Mouse (Mus musculus) forebrain, embryonic 10.5 days (tissue): ENCODE measurements at regions not wholly inside any gene's neighbourhood (a gene's known extent, or its start where the extent isn't known, plus 50 kb on each side); places are given as distances from the start of the nearest gene placed in this dataset.
A peak's percentile ranks its signal among the peaks of the same experiment; 100 is the strongest.

Experiments used
- DNase-seq: peaks from one replicate; pipeline ENCODE4 v3.0.0-alpha.2; 2017; ENCODE audit warnings: low spot score; ENCODE audit errors: extremely low spot score
- H3K27ac ChIP-seq: fragments of 300-500 bp; sonication (generic); 2 replicates; pipeline ENCODE4 v1.5.1; 2016; ENCODE audit warnings: mild to moderate bottlenecking
- H3K27me3 ChIP-seq: fragments of 300-500 bp; sonication (generic); 2 replicates; pipeline ENCODE4 v1.6.1; 2016; ENCODE audit warnings: mild to moderate bottlenecking; ENCODE audit not compliant: poor library complexity, severe bottlenecking
- H3K36me3 ChIP-seq: fragments of 300-500 bp; sonication (generic); replicated peaks from 2 replicates; pipeline ENCODE4 v1.6.1; 2016; ENCODE audit warnings: mild to moderate bottlenecking, moderate library complexity
- H3K4me1 ChIP-seq: fragments of 300-500 bp; sonication (generic); 2 replicates; pipeline ENCODE4 v1.6.1; 2016
- H3K4me3 ChIP-seq: fragments of 300-500 bp; sonication (generic); 2 replicates; pipeline ENCODE4 v1.5.1; 2016; ENCODE audit warnings: mild to moderate bottlenecking, moderate library complexity
- H3K9me3 ChIP-seq: fragments of 300-500 bp; sonication (generic); 2 replicates; pipeline ENCODE4 v1.6.1; 2016; ENCODE audit warnings: mild to moderate bottlenecking, moderate library complexity
- WGBS: fragments of 180-500 bp; shearing (Covaris S2); methylation state at CpG from one replicate; pipeline ENCODE4 v1.1.7; 2016; 5-methylcytosine and 5-hydroxymethylcytosine counted together

- Histone ChIP-seq H3K36me3 (no peaks in the 10 kb centered on the region), H3K4me1 (peaks cover 30% of the 10 kb centered on the region), H3K27ac (no peak overlapping the region), H3K4me3 (no peak overlapping the region), H3K27me3 (peaks cover 14% of the 10 kb centered on the region), H3K9me3 (no peaks in the 10 kb centered on the region)
- WGBS = 91% methylated on average over 13 of the region's 13 CpGs
- no peak for DNase-seq
Measured at GRCm38 (mm10) chr10:111666963-111667362, 160.9 kb downstream of the Phlda1 start.

- H3K36me3 ChIP-seq = no peaks in the 10 kb centered on the region
- H3K9me3 ChIP-seq = no peaks in the 10 kb centered on the region
- peaks cover 42% of the 10 kb centered on the region for H3K4me1 ChIP-seq
- no peak for DNase-seq
- 91% methylated on average over 1 of the region's 1 CpGs for WGBS
- H3K27me3 ChIP-seq = peaks cover 14% of the 10 kb centered on the region; the same call in 1 of the 2 replicates
- 0 out of 2 replicates have a peak overlapping the region, but pooled peaks have one; percentile 51 for H3K27ac ChIP-seq
- no peak overlapping the region for H3K4me3 ChIP-seq
Measured at GRCm38 (mm10) chr10:111668639-111669038, 162.6 kb downstream of the Phlda1 start.

GRCm38 (mm10) chr10:111669658-111670057 is 163.6 kb downstream of the Phlda1 start:
- H3K27ac ChIP-seq = peak overlapping the region; percentile 51
- H3K4me3 ChIP-seq = no peak overlapping the region
- no peaks in the 10 kb centered on the region for H3K9me3 ChIP-seq
- H3K4me1 ChIP-seq = peaks cover 45% of the 10 kb centered on the region
- 69% methylated on average over 6 of the region's 6 CpGs for WGBS
- H3K36me3 ChIP-seq = no peaks in the 10 kb centered on the region
- DNase-seq = no peak
- peaks cover 14% of the 10 kb centered on the region; the same call in 1 of the 2 replicates for H3K27me3 ChIP-seq

- no peaks in the 10 kb centered on the region for H3K36me3 ChIP-seq
- H3K4me1 ChIP-seq = peaks cover 45% of the 10 kb centered on the region
- peaks cover 9% of the 10 kb centered on the region; the same call in 1 of the 2 replicates for H3K27me3 ChIP-seq
- H3K27ac ChIP-seq = peak overlapping the region; percentile 72
- DNase-seq = no peak
- WGBS = 92% methylated on average over 14 of the region's 14 CpGs
- no peaks in the 10 kb centered on the region for H3K9me3 ChIP-seq
- no peak overlapping the region for H3K4me3 ChIP-seq
Measured at GRCm38 (mm10) chr10:111670666-111671065, 164.6 kb downstream of the Phlda1 start.

GRCm38 (mm10) chr10:111672454-111673316 is 166.6 kb downstream of the Phlda1 start:
- WGBS = 41% methylated on average over 12 of the region's 12 CpGs
- H3K27me3 ChIP-seq = no peaks in the 10 kb centered on the region
- peaks cover 50% of the 10 kb centered on the region for H3K4me1 ChIP-seq
- H3K4me3 ChIP-seq = no peak overlapping the region
- no peak for DNase-seq
- H3K9me3 ChIP-seq = no peaks in the 10 kb centered on the region
- H3K27ac ChIP-seq = peak overlapping the region; percentile 25; the same call in 1 of the 2 replicates
- no peaks in the 10 kb centered on the region for H3K36me3 ChIP-seq

- Histone ChIP-seq H3K4me3 (no peak overlapping the region), H3K9me3 (no peaks in the 10 kb centered on the region), H3K4me1 (peaks cover 50% of the 10 kb centered on the region), H3K27me3 (no peaks in the 10 kb centered on the region), H3K36me3 (no peaks in the 10 kb centered on the region), H3K27ac (peak overlapping the region; percentile 4; the same call in 1 of the 2 replicates)
- DNase-seq = no peak
Measured at GRCm38 (mm10) chr10:111673317-111673610, 167.2 kb downstream of the Phlda1 start.

GRCm38 (mm10) chr10:111676255-111676654 is 170.2 kb downstream of the Phlda1 start:
- no peak for DNase-seq
- Histone ChIP-seq H3K4me1 (peaks cover 34% of the 10 kb centered on the region), H3K27ac (no peak overlapping the region), H3K36me3 (no peaks in the 10 kb centered on the region), H3K27me3 (no peaks in the 10 kb centered on the region), H3K4me3 (no peak overlapping the region), H3K9me3 (no peaks in the 10 kb centered on the region)
- WGBS = 77% methylated on average over 4 of the region's 4 CpGs

- H3K27me3 ChIP-seq = no peaks in the 10 kb centered on the region
- H3K9me3 ChIP-seq = no peaks in the 10 kb centered on the region
- H3K36me3 ChIP-seq = no peaks in the 10 kb centered on the region
- H3K27ac ChIP-seq = no peak overlapping the region
- H3K4me3 ChIP-seq = no peak overlapping the region
- WGBS = 93% methylated on average over 4 of the region's 4 CpGs
- no peak for DNase-seq
- peaks cover 11% of the 10 kb centered on the region; the same call in 1 of the 2 replicates for H3K4me1 ChIP-seq
Measured at GRCm38 (mm10) chr10:111680919-111681318, 174.8 kb downstream of the Phlda1 start.

- H3K36me3 ChIP-seq = no peaks in the 10 kb centered on the region
- H3K27me3 ChIP-seq = no peaks in the 10 kb centered on the region
- no peaks in the 10 kb centered on the region for H3K9me3 ChIP-seq
- H3K4me3 ChIP-seq = no peak overlapping the region
- DNase-seq = no peak
- peaks cover 19% of the 10 kb centered on the region for H3K4me1 ChIP-seq
- WGBS = 86% methylated on average over 10 of the region's 10 CpGs
- no peak overlapping the region for H3K27ac ChIP-seq
Measured at GRCm38 (mm10) chr10:111684409-111685346, 178.6 kb downstream of the Phlda1 start.

GRCm38 (mm10) chr10:111686585-111686984 is 180.5 kb downstream of the Phlda1 start:
- H3K27me3 ChIP-seq = no peaks in the 10 kb centered on the region
- DNase-seq = no peak
- H3K4me3 ChIP-seq = no peak overlapping the region
- no peak overlapping the region for H3K27ac ChIP-seq
- no peaks in the 10 kb centered on the region for H3K9me3 ChIP-seq
- peaks cover 16% of the 10 kb centered on the region for H3K4me1 ChIP-seq
- H3K36me3 ChIP-seq = no peaks in the 10 kb centered on the region
- 52% methylated on average over 5 of the region's 5 CpGs for WGBS

- no peak overlapping the region for H3K4me3 ChIP-seq
- peaks cover 14% of the 10 kb centered on the region for H3K4me1 ChIP-seq
- DNase-seq = no peak
- H3K36me3 ChIP-seq = no peaks in the 10 kb centered on the region
- no peak overlapping the region for H3K27ac ChIP-seq
- 84% methylated on average over 10 of the region's 10 CpGs for WGBS
- H3K9me3 ChIP-seq = no peaks in the 10 kb centered on the region
- no peaks in the 10 kb centered on the region for H3K27me3 ChIP-seq
Measured at GRCm38 (mm10) chr10:111689587-111689986, 183.5 kb downstream of the Phlda1 start.

GRCm38 (mm10) chr10:111693762-111694161 is 187.7 kb downstream of the Phlda1 start:
- H3K27me3 ChIP-seq = no peaks in the 10 kb centered on the region
- H3K4me1 ChIP-seq = peaks cover 7% of the 10 kb centered on the region; the same call in 1 of the 2 replicates
- no peaks in the 10 kb centered on the region for H3K36me3 ChIP-seq
- H3K27ac ChIP-seq = no peak overlapping the region
- no peak for DNase-seq
- no peaks in the 10 kb centered on the region for H3K9me3 ChIP-seq
- H3K4me3 ChIP-seq = no peak overlapping the region
